Mouse (Mus musculus) kidney, adult 8-10 months (tissue): ENCODE data around the gene Gm12789.
"Not testable (repeated sequence)": the region's sequence is repeated elsewhere in the genome, so short reads cannot be mapped to it uniquely, and the experiment has no call there.

Source experiments
- DNase-seq, 2 experiments: peaks; one replicate each; pipeline ENCODE4 v3.0.0; 2022

Gene Gm12789

DNA sequence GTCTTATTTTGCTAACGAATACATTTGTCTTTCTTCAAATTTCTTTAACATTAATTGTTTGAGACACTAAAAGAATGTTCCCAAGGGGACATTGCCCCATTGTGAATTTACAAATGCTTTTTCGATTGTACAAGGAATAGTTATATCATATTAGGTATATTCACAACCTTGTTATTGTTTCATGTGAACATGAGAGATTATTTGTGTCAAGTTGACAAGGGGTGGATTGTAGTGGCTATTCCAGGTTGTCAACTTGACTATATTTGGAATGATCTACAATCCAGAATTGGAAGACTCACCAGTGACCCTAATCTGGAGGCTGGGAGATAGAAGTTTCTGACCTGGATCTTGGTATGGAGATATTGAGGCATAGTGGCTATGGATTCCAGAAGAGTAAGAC is at the start of gene Gm12789:
Gm12789 (plus strand) TSS at position 301 of the 400 bp plus-strand sequence.
- DNase-seq = not testable (repeated sequence)

DNA sequence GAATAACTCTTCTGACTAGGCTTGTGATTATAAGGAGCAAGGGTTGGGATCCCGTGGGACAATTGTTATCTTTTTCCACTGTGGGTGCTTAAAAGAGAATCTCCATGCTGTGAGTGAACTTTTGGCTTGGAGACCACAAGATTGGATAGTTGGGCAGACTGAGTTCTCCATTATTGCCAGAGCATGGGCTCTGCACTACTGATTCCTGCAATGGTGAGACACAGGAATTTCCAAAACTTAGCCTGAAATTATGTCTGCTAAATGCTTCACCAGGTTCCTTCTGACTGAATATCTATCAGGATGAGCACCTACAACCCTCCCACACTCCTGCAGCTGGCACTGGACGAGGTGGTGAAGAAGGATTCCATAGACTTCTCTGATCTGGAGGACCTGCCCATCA is 46.3 kb upstream of the Gm12789 start, which contains the start of gene Gm12794:
Gm12794 (plus strand) TSS at position 301 of the 400 bp plus-strand sequence.
- not testable (repeated sequence) for DNase-seq

DNA sequence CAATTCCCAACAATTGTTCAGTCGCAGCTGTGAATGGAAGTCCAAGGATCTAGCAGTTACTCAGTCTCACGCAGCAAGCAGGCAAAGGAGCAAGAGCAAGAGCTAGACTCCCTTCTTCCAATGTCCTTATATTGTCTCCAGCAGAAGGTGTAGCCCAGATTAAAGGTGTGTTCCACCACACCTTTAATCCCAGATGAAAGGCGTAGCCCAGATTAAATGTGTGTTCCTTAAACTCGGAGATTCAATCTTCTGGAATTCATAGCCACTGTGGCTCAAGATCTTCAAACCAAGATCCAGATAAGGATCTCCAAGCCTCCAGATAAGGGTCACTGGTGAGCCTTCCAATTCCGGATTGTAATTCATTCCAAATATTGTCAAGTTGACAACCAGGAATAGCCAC is 5.5 kb upstream of the Gm12789 start, which contains the start of gene Gm12790:
Gm12790 (minus strand) TSS at position 101 of the 400 bp plus-strand sequence.
- DNase-seq = not testable (repeated sequence)

DNA sequence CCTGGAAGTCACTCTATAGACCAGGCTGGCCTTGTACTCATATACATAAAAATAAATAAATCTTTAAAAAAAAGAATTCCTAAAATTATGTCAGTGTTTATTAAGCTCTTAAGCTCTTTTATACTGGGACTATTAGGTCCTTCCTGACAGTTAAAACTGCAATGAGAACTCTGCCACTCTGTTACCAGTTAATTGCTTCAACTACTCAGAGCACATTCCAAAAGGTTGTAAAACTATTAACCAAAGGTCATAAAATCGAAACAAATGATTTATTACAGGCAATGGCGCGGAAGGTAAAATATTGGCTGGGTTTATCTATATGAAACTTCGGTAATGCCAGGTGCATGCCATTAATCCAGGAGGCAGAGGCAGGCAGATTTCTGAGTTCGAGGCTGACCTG is 748 bp upstream of the Gm12789 start:
- no peak for DNase-seq

DNA sequence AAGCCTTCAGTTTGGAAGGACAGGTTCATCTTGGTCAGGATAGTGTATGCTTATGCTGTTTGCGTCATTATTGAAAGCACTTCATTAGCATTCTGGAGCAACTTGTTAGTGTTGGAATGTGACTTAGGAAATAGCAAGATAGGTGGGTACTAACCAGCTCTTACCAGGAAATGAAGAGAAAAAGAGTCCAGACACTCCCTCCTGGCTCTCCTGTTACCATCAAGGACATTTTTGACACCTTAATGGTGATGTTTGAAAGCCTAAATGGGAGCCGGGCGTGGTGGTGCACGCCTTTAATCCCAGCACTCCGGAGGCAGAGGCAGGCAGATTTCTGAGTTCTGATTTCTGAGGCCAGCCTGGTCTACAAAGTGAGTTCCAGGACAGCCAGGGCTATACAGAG is 11.0 kb downstream of the Gm12789 start:
- DNase-seq = no peak

DNA sequence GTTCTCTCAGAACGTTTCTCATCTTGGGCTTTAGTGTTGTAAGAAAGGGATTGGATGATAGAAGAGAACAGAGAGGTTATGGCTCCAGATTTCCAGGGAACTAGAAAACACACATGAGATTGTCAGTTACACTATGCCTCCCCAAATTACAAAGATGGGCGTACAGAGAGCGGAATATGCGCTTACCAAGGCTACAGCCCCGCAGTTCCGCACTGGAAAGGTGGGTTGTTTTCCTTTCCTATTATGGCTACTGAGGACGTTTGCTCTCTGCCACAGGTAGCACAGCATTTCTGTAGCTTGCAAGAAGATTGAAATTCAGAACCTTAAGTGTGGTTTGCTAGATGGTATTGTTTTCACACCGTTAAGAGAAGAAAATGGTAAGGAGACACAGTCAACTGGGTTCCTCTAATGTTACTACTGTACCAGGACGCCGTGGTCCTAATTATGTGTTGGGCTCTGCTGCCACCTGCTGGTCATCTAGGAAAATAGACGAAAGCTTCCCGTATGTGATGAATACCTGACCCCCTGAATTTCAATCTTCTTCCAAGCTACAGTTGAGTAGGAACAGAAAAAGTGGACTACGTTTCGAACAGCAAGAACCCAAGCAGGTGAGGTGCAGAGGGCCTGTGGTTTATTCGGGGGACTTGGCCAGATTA is 12.0 kb downstream of the Gm12789 start:
- DNase-seq = peak; percentile 39 to 64

DNA sequence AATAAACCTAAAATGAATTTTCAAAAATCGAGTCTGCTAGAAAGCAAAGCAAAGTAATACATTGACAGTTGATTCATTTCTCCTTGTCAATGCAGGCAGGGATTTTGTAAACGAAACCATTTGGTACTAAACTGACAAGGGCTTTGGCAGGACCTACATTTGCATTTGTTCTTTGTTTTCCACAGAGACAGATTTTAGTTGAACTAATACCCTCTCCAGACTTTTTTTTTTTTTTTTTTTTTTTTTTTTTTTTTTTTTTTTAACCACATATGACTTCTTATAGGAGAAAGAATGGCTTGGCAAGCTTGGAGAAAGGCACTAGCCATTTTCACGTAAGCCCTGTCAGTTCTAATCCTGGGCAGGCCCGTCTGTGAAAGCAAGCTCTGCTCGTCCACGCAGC is 40.2 kb downstream of the Gm12789 start:
- DNase-seq = no peak
